Mouse (Mus musculus) megakaryocyte, embryonic 14.5 days (primary cell): ENCODE data around the gene Ltn1.

ENCODE experiments used
- FLI1 ChIP-seq: IDR thresholded peaks from 2 replicates; pipeline ENCODE4 v1.6.1; 2012; ENCODE audit warnings: low read length, inconsistent platforms, mixed read lengths
- GATA1 ChIP-seq: IDR thresholded peaks from 3 replicates; pipeline ENCODE4 v1.6.1; 2012; ENCODE audit warnings: mixed read lengths, low read length, inconsistent platforms, borderline replicate concordance

DNA sequence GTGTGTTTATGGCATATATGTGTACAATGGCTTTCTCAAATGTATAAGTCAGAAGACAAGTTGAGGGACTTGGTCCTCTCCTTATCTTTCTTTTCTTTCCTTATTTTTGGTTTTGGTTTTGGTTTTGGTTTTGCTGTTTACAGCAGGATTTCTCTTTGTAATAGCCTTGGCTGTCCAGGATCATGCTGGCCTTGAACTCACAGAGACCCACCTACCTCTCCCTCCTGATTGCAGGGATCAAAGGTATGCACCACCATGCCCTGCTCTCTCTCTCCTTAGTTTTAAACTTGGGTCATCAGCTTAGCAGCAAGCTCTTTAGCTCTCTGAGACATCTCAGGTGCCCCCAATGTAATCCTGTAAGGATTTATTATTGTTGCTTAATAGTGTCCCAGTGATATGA lies 12.7 kb upstream of the Ltn1 start:
- TF ChIP-seq GATA1 (no peak), FLI1 (no peak)
